Mouse (Mus musculus) embryonic facial prominence, embryonic 13.5 days (tissue): ENCODE results near the gene Ufc1. TPM values are rescaled to one million over a fixed set of nuclear protein-coding genes. Genes with fewer than 3 reads are reported as not detected.
A peak's percentile ranks its signal among the peaks of the same experiment; 100 is the strongest.

Source experiments
- ATAC-seq: fragments of 200-750 bp; cut with Nextera tagmentation; 2 replicates; pipeline ENCODE4 v1.8.0; 2017; ENCODE audit warnings: low read depth; ENCODE audit not compliant: insufficient number of reproducible peaks, insufficient read depth, low FRiP score, low TSS enrichment
- H3K27ac ChIP-seq: fragments of 300-500 bp; sonication (generic); 2 replicates; pipeline ENCODE4 v1.5.1; 2015; ENCODE audit warnings: moderate library complexity, mild to moderate bottlenecking, inconsistent platforms
- H3K27me3 ChIP-seq: fragments of 300-500 bp; sonication (generic); 2 replicates; pipeline ENCODE4 v1.6.1; 2015; ENCODE audit warnings: mild to moderate bottlenecking, inconsistent platforms
- H3K36me3 ChIP-seq: fragments of 300-500 bp; sonication (generic); 2 replicates; pipeline ENCODE4 v1.6.1; 2015; ENCODE audit warnings: mild to moderate bottlenecking, inconsistent platforms
- H3K4me1 ChIP-seq: fragments of 300-500 bp; sonication (generic); 2 replicates; pipeline ENCODE4 v1.6.1; 2015; ENCODE audit warnings: inconsistent platforms
- H3K4me2 ChIP-seq: fragments of 300-500 bp; sonication (generic); 2 replicates; pipeline ENCODE4 v1.6.1; 2015; ENCODE audit warnings: moderate library complexity, mild to moderate bottlenecking, inconsistent platforms
- H3K4me3 ChIP-seq: fragments of 300-500 bp; sonication (generic); 2 replicates; pipeline ENCODE4 v1.5.1; 2015; ENCODE audit warnings: mild to moderate bottlenecking, inconsistent platforms
- H3K9ac ChIP-seq: fragments of 300-500 bp; sonication (generic); 2 replicates; pipeline ENCODE4 v1.6.1; 2015; ENCODE audit warnings: mild to moderate bottlenecking, inconsistent platforms
- H3K9me3 ChIP-seq: fragments of 300-500 bp; sonication (generic); 2 replicates; pipeline ENCODE4 v1.6.1; 2016; ENCODE audit warnings: inconsistent platforms
- WGBS: fragments of 180-500 bp; shearing (Covaris S2); methylation state at CpG from one replicate; pipeline ENCODE4 v1.1.7; 2015; ENCODE audit warnings: mixed read lengths; 5-methylcytosine and 5-hydroxymethylcytosine counted together
- polyA plus RNA-seq: library from polyadenylated mRNA; unstranded; fragments of >200 nt; fragmentation: Nextera tagmentation; extraction: Ambion mirVana; gene quantifications from 2 replicates; pipeline ENCODE4 v1.2.1, GENCODE M21; 2015

The Ufc1 gene
- polyA plus RNA-seq, 1 experiment from 2014 or later, result 118 TPM

DNA sequence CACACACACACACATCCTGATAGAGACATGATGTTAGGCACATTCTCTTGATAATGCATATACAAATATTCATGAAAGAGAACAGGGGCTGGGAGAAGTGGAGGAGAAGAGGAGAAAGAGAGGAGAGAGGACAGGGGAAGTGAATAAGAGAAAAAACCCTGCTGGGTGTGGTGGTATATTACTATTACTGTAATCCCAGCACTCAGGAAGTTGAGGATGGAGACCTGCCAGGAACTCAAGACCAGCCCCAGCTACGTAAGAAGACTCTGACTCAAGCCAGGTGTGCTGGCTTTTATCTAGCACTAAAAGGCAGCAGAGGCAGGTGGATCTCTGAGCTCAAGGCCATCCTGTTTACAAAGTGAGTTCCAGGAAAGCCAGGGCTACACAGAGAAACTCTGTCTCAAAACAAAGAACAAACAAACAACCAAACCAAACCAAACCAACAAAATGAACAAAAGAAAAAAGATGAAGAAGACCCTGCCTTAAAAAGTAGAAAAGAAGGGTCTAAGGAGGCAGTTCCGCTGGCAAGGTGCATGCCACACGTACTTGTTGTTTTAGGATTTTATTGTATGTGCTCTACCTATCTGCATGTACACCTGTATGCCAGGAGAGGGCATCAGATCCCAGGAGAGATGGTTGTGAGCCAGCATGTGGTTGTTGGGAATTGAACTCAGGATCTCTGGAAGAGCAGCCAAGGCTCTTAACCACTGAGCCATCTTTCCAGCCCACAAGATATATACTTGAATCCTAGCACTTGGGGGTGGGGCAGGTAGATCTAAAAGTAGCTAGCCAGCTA is 31.0 kb downstream of the Ufc1 start:
- Histone ChIP-seq H3K4me3 (no peak overlapping the region), H3K27me3 (no peaks in the 10 kb centered on the region), H3K9ac (no peak overlapping the region), H3K27ac (peak overlapping the region; percentile 93), H3K9me3 (no peaks in the 10 kb centered on the region), H3K4me1 (peaks cover 22% of the 10 kb centered on the region), H3K4me2 (peak overlapping the region; percentile 59), H3K36me3 (peaks cover 14% of the 10 kb centered on the region)
- 69% methylated on average over 3 of the region's 3 CpGs for WGBS
- no peak for ATAC-seq

GRCm38 (mm10) chr1:171263185-171263611 is 31.6 kb downstream of the Ufc1 start:
- 4% methylated on average over 2 of the region's 2 CpGs for WGBS
- Histone ChIP-seq H3K9ac (no peak overlapping the region), H3K9me3 (no peaks in the 10 kb centered on the region), H3K36me3 (peaks cover 19% of the 10 kb centered on the region), H3K27me3 (no peaks in the 10 kb centered on the region), H3K4me3 (peak overlapping the region; percentile 28; the same call in 1 of the 2 replicates), H3K4me1 (peaks cover 22% of the 10 kb centered on the region), H3K4me2 (peak overlapping the region; percentile 59), H3K27ac (peak overlapping the region; percentile 93)
- peak; percentile 79 for ATAC-seq

GRCm38 (mm10) chr1:171262594-171263130 is 32.2 kb downstream of the Ufc1 start:
- Histone ChIP-seq H3K36me3 (peaks cover 24% of the 10 kb centered on the region), H3K9me3 (no peaks in the 10 kb centered on the region), H3K4me2 (peak overlapping the region; percentile 59), H3K27ac (peak overlapping the region; percentile 93), H3K9ac (0 out of 2 replicates have a peak overlapping the region, but pooled peaks have one; percentile 46), H3K4me1 (peaks cover 26% of the 10 kb centered on the region), H3K27me3 (no peaks in the 10 kb centered on the region), H3K4me3 (peak overlapping the region; percentile 28)
- peak; percentile 77 for ATAC-seq
- WGBS, result 2% methylated on average over 8 of the region's 8 CpGs

DNA sequence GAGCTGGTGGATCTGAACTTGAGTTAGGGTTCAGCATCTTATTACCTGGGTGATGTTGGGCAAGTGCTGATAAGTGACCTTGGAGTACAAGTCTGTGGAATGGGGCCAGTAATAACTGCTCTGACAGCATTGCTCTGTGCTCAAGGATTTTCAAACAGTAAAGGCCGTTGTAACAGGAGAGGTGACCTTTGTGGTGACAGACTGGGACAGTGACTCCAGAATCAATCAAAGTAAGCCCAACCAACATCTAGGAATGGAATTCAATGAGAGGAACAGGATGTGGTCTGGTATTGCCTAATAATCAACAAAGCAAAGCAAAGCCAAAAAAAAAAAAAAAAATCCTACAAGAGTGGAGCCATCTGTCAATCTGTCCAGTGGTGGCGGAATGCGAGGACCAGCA is 34.5 kb downstream of the Ufc1 start:
- WGBS, result 80% methylated on average over 3 of the region's 3 CpGs
- ATAC-seq, result no peak

DNA sequence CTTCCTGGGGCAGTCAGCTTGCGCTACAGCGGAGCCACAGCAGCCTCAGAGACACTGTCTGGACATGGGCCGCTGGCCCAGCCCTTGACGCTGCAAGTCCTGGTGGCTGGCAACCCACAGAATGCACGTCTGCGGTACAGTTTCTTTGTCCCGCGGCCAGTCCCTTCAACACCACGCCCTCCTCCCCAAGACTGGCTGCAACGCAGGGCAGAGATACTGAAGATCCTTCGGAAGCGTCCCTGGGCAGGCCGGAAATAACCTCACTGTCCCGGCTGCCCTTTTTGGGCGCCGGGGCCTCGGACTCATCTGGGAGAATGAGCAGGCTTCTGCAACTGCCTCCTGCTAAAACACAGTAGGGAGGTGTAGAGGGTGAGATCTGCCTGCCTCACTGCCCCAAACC is 35.9 kb downstream of the Ufc1 start:
- H3K36me3 ChIP-seq, result peaks cover 56% of the 10 kb centered on the region

More for the DNA sequence above, 34.5 kb downstream of the Ufc1 start:
- no peak overlapping the region for H3K9ac ChIP-seq
- H3K27me3 ChIP-seq, result no peaks in the 10 kb centered on the region
- no peak overlapping the region for H3K4me2 ChIP-seq
- no peaks in the 10 kb centered on the region for H3K9me3 ChIP-seq
- peaks cover 45% of the 10 kb centered on the region for H3K36me3 ChIP-seq
- no peak overlapping the region for H3K4me3 ChIP-seq
- no peak overlapping the region for H3K27ac ChIP-seq
- peaks cover 26% of the 10 kb centered on the region for H3K4me1 ChIP-seq

DNA sequence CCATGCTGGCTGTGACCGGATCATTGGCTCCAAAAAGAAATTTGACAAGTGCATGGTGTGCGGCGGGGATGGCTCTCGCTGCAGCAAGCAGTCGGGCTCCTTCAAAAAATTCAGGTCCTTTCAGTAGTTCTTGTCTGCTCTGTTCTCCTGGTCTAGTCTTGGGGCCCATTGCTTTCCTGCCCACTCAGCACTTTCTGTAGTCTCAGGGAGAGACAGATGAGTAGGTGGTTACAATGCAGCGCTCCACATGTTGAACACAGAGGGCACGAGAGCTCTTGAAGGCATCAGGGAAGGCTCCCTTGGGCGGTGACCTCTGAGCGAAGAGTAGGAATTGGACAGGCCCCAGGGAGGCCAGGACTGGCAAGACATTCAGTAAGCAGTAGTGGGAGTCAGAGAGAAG is 37.0 kb downstream of the Ufc1 start:
- Histone ChIP-seq H3K9ac (no peak overlapping the region), H3K4me3 (no peak overlapping the region), H3K27me3 (no peaks in the 10 kb centered on the region), H3K36me3 (peaks cover 67% of the 10 kb centered on the region), H3K4me1 (peaks cover 32% of the 10 kb centered on the region), H3K9me3 (no peaks in the 10 kb centered on the region), H3K27ac (no peak overlapping the region), H3K4me2 (no peak overlapping the region)
- no peak for ATAC-seq
- 86% methylated on average over 9 of the region's 9 CpGs for WGBS

More for the DNA sequence above, 35.9 kb downstream of the Ufc1 start:
- peaks cover 27% of the 10 kb centered on the region for H3K4me1 ChIP-seq
- no peaks in the 10 kb centered on the region for H3K27me3 ChIP-seq
- no peak overlapping the region for H3K4me3 ChIP-seq
- H3K27ac ChIP-seq, result no peak overlapping the region
- WGBS, result 88% methylated on average over 17 of the region's 17 CpGs
- no peaks in the 10 kb centered on the region for H3K9me3 ChIP-seq
- no peak overlapping the region for H3K4me2 ChIP-seq
- H3K9ac ChIP-seq, result no peak overlapping the region
- no peak for ATAC-seq

DNA sequence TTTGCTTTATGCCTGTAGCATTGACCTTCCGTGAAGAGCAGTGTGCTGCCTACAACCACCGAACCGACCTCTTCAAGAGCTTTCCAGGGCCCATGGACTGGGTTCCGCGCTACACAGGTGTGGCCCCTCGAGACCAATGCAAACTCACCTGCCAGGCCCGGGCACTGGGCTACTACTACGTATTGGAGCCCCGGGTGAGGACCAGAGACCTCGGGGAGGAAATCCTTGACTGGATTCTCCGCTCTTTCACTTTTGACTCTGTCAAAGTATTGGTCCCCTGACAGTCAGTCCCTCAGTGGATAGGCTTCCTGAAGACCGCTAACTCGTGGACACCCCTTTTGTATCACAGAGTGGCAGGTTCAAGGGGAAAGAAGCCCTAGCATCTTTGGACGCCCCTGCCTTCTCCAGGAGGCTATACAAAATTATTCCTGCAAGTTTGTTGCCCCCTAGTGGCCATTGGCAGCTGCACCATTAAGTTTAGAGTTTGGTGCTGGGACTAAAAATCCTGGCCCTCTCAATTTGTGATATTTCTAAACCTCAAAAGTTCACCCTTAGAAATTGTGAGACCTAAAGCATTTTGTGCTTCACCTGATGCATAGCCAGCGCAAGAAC is 37.8 kb downstream of the Ufc1 start:
- Histone ChIP-seq H3K9ac (no peak overlapping the region), H3K4me1 (peaks cover 32% of the 10 kb centered on the region), H3K4me2 (no peak overlapping the region), H3K27ac (no peak overlapping the region), H3K9me3 (no peaks in the 10 kb centered on the region), H3K36me3 (peaks cover 67% of the 10 kb centered on the region), H3K4me3 (no peak overlapping the region), H3K27me3 (no peaks in the 10 kb centered on the region)
- 72% methylated on average over 15 of the region's 15 CpGs for WGBS
- no peak for ATAC-seq

DNA sequence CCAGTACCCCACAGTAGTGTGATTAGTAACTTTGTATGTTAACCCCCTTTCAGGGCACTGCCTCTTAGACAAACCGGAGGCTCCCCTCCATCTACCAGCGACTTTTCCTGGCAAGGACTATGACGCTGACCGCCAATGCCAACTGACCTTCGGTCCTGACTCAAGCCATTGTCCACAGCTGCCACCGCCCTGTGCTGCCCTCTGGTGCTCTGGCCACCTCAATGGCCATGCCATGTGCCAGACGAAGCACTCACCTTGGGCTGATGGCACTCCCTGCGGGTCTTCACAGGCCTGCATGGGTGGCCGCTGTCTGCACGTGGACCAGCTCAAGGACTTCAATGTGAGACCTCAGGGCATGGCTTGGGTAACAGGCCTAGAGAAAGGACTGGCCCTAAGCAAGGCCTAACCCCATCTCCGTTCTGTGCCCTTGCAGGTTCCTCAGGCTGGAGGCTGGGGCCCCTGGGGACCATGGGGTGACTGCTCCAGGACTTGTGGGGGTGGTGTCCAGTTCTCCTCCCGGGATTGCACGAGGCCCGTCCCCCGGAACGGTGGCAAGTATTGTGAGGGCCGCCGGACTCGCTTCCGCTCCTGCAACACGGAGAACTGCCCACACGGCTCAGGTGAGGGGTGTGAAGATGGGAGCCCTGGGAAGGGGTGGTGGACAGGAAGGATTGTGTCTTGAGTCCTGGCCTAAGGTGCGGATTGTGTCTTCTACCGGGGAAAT is 38.6 kb downstream of the Ufc1 start:
- H3K36me3 ChIP-seq, result peaks cover 67% of the 10 kb centered on the region

GRCm38 (mm10) chr1:171252415-171252814 is 42.4 kb downstream of the Ufc1 start:
- Histone ChIP-seq H3K4me3 (peak overlapping the region; percentile 52), H3K27me3 (no peaks in the 10 kb centered on the region), H3K36me3 (peaks cover 41% of the 10 kb centered on the region), H3K27ac (peak overlapping the region; percentile 96), H3K9ac (peak overlapping the region; percentile 73), H3K4me1 (peaks cover 65% of the 10 kb centered on the region), H3K4me2 (peak overlapping the region; percentile 84), H3K9me3 (no peaks in the 10 kb centered on the region)
- 33% methylated on average over 17 of the region's 17 CpGs for WGBS
- no peak for ATAC-seq

More for the DNA sequence above, 38.6 kb downstream of the Ufc1 start:
- no peak overlapping the region for H3K4me2 ChIP-seq
- ATAC-seq, result no peak
- no peak overlapping the region for H3K27ac ChIP-seq
- H3K27me3 ChIP-seq, result no peaks in the 10 kb centered on the region
- no peak overlapping the region for H3K9ac ChIP-seq
- H3K4me3 ChIP-seq, result no peak overlapping the region
- peaks cover 34% of the 10 kb centered on the region for H3K4me1 ChIP-seq
- H3K9me3 ChIP-seq, result no peaks in the 10 kb centered on the region
- 90% methylated on average over 24 of the region's 24 CpGs for WGBS

- Histone ChIP-seq H3K4me1 (peaks cover 67% of the 10 kb centered on the region), H3K4me3 (peak overlapping the region; percentile 52), H3K9me3 (no peaks in the 10 kb centered on the region), H3K4me2 (peak overlapping the region; percentile 84), H3K9ac (peak overlapping the region; percentile 73), H3K36me3 (peaks cover 36% of the 10 kb centered on the region), H3K27me3 (no peaks in the 10 kb centered on the region), H3K27ac (peak overlapping the region; percentile 96)
- 2% methylated on average over 13 of the region's 13 CpGs for WGBS
- ATAC-seq, result peak; percentile 50
Measured at GRCm38 (mm10) chr1:171251594-171252324, 43.1 kb downstream of the Ufc1 start.
